Mouse (Mus musculus) intestine, embryonic 16.5 days (tissue): ENCODE data around the gene Ctnnbl1. TPM values are rescaled to one million over a fixed set of nuclear protein-coding genes. Genes with fewer than 3 reads are reported as not detected.

Source experiments
- ATAC-seq: fragments of 200-750 bp; cut with Nextera tagmentation; 2 replicates; pipeline ENCODE4 v1.8.0; 2017; ENCODE audit warnings: moderate TSS enrichment, moderate library complexity
- H3K27ac ChIP-seq: fragments of 300-500 bp; sonication (generic); 2 replicates; pipeline ENCODE4 v1.5.1; 2014; ENCODE audit warnings: mild to moderate bottlenecking, low read length
- H3K27me3 ChIP-seq: fragments of 300-500 bp; sonication (generic); replicated peaks from 2 replicates; pipeline ENCODE4 v1.6.1; 2014; ENCODE audit warnings: low read length, control low read depth, mixed read lengths; ENCODE audit not compliant: control insufficient read depth, insufficient read depth
- H3K36me3 ChIP-seq: fragments of 300-500 bp; sonication (generic); 2 replicates; pipeline ENCODE4 v1.6.1; 2014; ENCODE audit warnings: low read length, control low read depth; ENCODE audit not compliant: control insufficient read depth, insufficient read depth
- H3K4me1 ChIP-seq: fragments of 300-500 bp; sonication (generic); 2 replicates; pipeline ENCODE4 v1.6.1; 2014; ENCODE audit warnings: low read length, control low read depth, mixed read lengths; ENCODE audit not compliant: control insufficient read depth, insufficient read depth
- H3K4me2 ChIP-seq: fragments of 300-500 bp; sonication (generic); 2 replicates; pipeline ENCODE4 v1.6.1; 2014; ENCODE audit warnings: low read depth, low read length, control low read depth
- H3K4me3 ChIP-seq: fragments of 300-500 bp; sonication (generic); 2 replicates; pipeline ENCODE4 v1.5.1; 2014; ENCODE audit warnings: mild to moderate bottlenecking, low read length
- H3K9ac ChIP-seq: fragments of 300-500 bp; sonication (generic); 2 replicates; pipeline ENCODE4 v1.6.1; 2014; ENCODE audit warnings: low read depth, low read length
- H3K9me3 ChIP-seq: fragments of 300-500 bp; sonication (generic); 2 replicates; pipeline ENCODE4 v1.6.1; 2016; ENCODE audit warnings: low read length, control low read depth; ENCODE audit not compliant: control insufficient read depth
- WGBS: fragments of 180-500 bp; shearing (Covaris S2); extraction: QIAGEN DNeasy Blood & Tissue Kit; methylation state at CpG from one replicate; pipeline ENCODE4 v1.1.7; 2014; 5-methylcytosine and 5-hydroxymethylcytosine counted together
- polyA plus RNA-seq: library from polyadenylated mRNA; unstranded; fragments of >200 nt; fragmentation: Nextera tagmentation; extraction: Ambion mirVana; gene quantifications from 2 replicates; pipeline ENCODE4 v1.2.1, GENCODE M21; 2015

The Ctnnbl1 gene
- polyA plus RNA-seq, 1 experiment from 2014 or later: 48.2 TPM

DNA sequence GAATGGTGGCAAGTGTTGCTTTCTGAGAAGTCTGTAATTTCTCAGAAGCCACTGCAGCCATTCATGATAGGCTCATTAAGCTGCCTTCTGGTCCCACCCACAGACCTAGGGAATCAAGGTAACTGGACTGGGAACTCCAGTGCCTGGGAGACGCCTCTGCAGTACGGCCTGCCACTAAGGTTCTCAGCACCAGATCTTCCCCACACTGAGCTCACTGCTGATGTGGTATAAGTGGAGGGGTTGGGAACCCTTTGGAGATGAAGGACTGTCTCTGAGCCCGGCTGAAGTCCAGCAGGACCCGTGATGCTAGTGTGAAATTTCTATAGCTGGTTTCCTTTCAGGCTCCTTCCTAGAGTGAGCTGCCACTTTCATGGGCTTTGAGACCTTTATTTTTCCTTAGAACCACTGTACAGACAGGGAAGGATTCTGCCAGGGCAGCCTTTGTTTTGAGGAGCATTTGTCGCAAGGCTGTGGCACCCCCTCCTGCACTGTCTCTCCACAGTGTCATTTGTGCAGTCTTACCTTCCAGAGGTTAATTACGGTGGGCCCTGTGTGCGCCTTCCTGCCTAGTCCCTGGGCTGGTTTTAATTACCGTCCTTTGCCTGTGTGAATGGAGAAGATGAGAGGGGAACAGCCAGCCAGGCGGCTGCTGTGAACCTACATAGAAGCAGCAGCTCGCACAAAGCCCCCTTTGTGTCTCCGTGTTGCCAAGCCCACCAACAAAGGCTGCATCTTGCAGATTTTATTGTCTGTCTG lies 63.7 kb downstream of the Ctnnbl1 start:
- ATAC-seq: no peak
- H3K9me3 ChIP-seq: no peaks in the 10 kb centered on the region
- no peaks in the 10 kb centered on the region for H3K27me3 ChIP-seq
- H3K4me2 ChIP-seq: no peak overlapping the region
- no peaks in the 10 kb centered on the region for H3K36me3 ChIP-seq
- H3K4me1 ChIP-seq: no peaks in the 10 kb centered on the region
- no peak overlapping the region for H3K4me3 ChIP-seq
- 47% methylated on average over 11 of the region's 11 CpGs for WGBS
- H3K9ac ChIP-seq: no peak overlapping the region
- no peak overlapping the region for H3K27ac ChIP-seq

DNA sequence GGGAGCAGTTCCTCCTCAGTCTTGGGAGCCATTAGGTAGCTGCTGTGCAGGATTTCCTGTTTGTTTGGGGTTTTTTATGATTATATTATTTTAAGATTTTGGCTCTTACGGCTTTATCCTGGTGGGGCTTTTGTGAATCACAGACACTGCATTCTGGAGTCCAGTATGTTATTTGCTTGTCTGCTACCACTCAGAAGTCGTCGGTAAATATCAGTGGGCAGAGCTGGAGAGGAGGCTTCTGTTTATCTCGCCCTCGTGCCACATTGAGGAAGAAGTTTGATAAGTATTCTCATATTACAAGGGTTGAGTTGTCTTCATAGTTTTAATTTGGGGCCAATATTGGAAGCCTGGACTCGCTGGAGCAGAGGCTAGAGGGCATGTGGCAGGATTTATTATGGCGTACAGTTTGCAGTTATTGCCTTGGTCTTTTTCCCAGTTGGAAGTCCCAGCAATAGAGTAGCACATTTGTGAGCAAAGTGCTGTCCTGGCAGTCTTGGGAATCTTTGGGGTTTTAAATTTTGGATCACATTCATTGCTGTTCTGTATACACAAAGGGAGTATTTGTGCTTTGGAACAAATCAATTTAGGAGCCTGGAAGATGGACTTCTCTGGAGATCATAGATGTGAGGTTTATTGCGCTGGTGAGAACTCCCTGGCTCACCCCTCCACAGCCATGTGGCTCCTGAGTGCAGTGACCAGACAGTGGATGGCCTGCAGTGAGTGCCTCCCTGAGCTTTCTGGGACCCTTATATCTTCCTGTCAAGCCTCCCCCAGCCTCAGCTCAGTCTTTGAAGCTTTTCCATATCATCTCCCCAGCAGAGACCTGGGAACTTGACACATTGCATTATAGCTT lies 64.5 kb downstream of the Ctnnbl1 start:
- Histone ChIP-seq H3K4me1 (no peaks in the 10 kb centered on the region), H3K27me3 (no peaks in the 10 kb centered on the region), H3K9ac (no peak overlapping the region), H3K4me2 (no peak overlapping the region), H3K27ac (no peak overlapping the region), H3K4me3 (no peak overlapping the region), H3K9me3 (no peaks in the 10 kb centered on the region), H3K36me3 (no peaks in the 10 kb centered on the region)
- WGBS: 39% methylated on average over 8 of the region's 8 CpGs
- no peak for ATAC-seq

DNA sequence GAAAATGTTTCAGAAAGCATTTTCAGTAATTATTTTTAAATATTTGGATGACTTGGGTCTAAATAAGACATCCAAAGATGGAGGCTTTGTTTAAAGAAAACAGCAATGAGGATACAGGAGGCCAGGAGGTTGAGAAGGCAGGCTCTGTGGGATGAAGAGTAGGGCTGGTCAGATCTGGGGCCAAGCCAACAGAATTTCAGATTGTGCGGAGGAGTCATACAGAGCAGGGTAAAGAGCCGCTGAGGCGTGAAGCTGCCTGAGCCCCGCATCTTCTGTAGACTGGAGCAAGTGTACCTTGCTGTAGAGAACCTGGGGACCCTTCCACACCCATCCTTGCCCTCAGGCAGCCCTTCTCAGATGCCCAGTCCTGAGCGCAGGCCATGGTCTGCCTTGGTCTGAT lies 65.5 kb downstream of the Ctnnbl1 start:
- 78% methylated on average over 5 of the region's 5 CpGs for WGBS

GRCm38 (mm10) chr2:157804388-157804787 lies 67.2 kb downstream of the Ctnnbl1 start:
- Histone ChIP-seq H3K36me3 (no peaks in the 10 kb centered on the region), H3K4me1 (no peaks in the 10 kb centered on the region), H3K4me3 (no peak overlapping the region), H3K4me2 (no peak overlapping the region), H3K9ac (no peak overlapping the region), H3K9me3 (no peaks in the 10 kb centered on the region), H3K27me3 (no peaks in the 10 kb centered on the region), H3K27ac (no peak overlapping the region)
- WGBS: 70% methylated on average over 3 of the region's 3 CpGs
- ATAC-seq: no peak

More for the DNA sequence above, 65.5 kb downstream of the Ctnnbl1 start:
- no peak overlapping the region for H3K9ac ChIP-seq
- H3K9me3 ChIP-seq: no peaks in the 10 kb centered on the region
- no peak overlapping the region for H3K4me2 ChIP-seq
- no peak overlapping the region for H3K4me3 ChIP-seq
- no peaks in the 10 kb centered on the region for H3K36me3 ChIP-seq
- no peak for ATAC-seq
- no peaks in the 10 kb centered on the region for H3K4me1 ChIP-seq
- H3K27ac ChIP-seq: no peak overlapping the region
- no peaks in the 10 kb centered on the region for H3K27me3 ChIP-seq

- H3K4me3 ChIP-seq: no peak overlapping the region
- no peak overlapping the region for H3K9ac ChIP-seq
- no peaks in the 10 kb centered on the region for H3K36me3 ChIP-seq
- H3K27me3 ChIP-seq: no peaks in the 10 kb centered on the region
- H3K9me3 ChIP-seq: no peaks in the 10 kb centered on the region
- no peaks in the 10 kb centered on the region for H3K4me1 ChIP-seq
- H3K4me2 ChIP-seq: no peak overlapping the region
- H3K27ac ChIP-seq: no peak overlapping the region
- ATAC-seq: no peak
- 68% methylated on average over 3 of the region's 3 CpGs for WGBS
Measured at GRCm38 (mm10) chr2:157805091-157805490, 67.9 kb downstream of the Ctnnbl1 start.

DNA sequence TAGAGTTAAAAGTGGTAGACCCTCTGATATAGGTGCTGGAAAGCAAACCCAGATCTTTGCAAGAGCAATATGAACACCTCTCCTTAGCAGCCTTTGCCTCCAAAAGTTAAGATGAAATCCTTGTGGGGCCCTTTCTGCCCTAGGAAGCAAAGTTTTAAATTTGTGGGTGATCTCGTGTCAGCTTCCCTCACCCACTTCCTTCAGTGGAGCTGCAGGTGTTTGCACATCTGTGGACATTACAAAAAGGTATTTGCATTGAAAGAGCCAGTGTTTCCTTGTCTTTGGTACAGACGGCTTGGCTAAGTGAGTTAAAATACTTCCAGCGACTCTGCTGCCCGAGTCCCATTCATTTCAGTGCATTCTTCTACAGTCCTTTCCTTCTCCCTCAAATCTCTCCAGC lies 69.9 kb downstream of the Ctnnbl1 start:
- H3K27me3 ChIP-seq: no peaks in the 10 kb centered on the region
- no peak overlapping the region for H3K4me3 ChIP-seq
- H3K9me3 ChIP-seq: no peaks in the 10 kb centered on the region
- H3K36me3 ChIP-seq: no peaks in the 10 kb centered on the region
- no peak overlapping the region for H3K9ac ChIP-seq
- 75% methylated on average over 4 of the region's 4 CpGs for WGBS
- no peak for ATAC-seq
- no peak overlapping the region for H3K27ac ChIP-seq
- no peaks in the 10 kb centered on the region for H3K4me1 ChIP-seq
- no peak overlapping the region for H3K4me2 ChIP-seq

DNA sequence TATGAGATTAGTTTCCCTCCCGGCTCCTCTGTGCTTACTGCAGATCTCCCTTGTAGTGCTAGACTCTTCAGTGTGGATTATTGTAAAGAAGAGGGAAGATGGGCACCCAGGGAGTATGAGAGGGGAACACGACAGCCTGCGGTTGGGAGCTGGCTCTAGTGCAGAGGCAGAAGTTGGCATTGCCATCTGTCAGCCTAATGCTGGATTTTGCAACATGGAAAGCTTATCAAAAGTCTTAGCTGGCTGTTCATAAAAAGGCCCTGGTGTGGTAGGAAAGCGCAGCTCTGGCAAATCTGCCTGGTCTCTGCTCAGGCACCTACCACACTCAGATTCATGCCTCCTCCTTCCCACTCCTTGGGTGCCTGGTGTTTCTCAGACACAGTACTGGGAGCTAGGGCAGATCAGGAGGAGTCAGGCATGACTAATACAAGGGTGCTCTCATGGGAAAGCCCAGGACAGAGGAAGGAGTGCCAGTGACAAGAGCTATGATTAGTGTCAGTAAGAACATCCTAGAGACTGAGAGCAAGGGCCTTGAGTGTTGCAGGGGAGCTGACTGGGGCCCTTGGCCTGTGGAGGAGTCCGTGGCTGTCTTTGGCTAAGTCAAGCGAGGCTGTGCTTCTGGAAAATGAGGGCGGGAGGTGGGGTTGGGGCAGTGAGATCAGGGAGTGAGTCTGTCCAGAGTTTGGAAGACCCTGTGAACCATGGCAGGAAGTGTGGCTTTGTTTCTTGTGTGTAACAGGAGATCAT lies 70.6 kb downstream of the Ctnnbl1 start:
- ATAC-seq: no peak
- no peak overlapping the region for H3K4me2 ChIP-seq
- H3K36me3 ChIP-seq: no peaks in the 10 kb centered on the region
- WGBS: 69% methylated on average over 7 of the region's 7 CpGs
- H3K9me3 ChIP-seq: no peaks in the 10 kb centered on the region
- H3K9ac ChIP-seq: no peak overlapping the region
- H3K4me1 ChIP-seq: no peaks in the 10 kb centered on the region
- H3K27me3 ChIP-seq: no peaks in the 10 kb centered on the region
- H3K27ac ChIP-seq: no peak overlapping the region
- H3K4me3 ChIP-seq: no peak overlapping the region

DNA sequence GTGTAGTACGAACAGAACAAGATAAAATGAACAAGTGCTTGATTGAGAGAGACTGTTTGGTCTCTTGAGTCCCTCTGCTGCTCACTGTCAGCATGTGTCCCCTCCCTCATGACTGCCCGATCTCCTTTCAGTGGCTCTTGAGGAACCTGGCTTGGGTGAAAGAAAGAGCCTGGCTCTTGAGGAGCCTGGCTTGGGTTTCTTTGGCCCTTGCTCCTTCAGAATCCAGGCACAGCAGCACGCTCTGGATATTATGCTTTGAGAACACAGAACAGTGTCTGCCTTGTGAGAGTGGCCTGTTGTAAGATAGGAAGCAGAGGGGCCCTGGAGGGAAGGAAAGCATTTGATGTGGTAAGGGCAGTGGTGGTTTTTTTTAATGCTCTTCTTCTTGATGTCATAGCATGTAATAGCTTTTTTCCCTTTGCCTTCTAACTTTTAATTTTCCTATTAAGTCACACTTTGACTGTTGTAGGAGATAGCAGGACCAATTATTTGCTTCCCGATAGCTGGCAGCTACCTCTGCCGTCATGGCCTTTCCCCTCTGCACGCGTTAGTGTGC lies 71.2 kb downstream of the Ctnnbl1 start:
- WGBS: 73% methylated on average over 7 of the region's 7 CpGs
- no peak for ATAC-seq
- no peak overlapping the region for H3K9ac ChIP-seq
- H3K4me2 ChIP-seq: no peak overlapping the region
- no peaks in the 10 kb centered on the region for H3K36me3 ChIP-seq
- H3K4me3 ChIP-seq: no peak overlapping the region
- no peaks in the 10 kb centered on the region for H3K27me3 ChIP-seq
- H3K4me1 ChIP-seq: no peaks in the 10 kb centered on the region
- H3K9me3 ChIP-seq: no peaks in the 10 kb centered on the region
- H3K27ac ChIP-seq: no peak overlapping the region

DNA sequence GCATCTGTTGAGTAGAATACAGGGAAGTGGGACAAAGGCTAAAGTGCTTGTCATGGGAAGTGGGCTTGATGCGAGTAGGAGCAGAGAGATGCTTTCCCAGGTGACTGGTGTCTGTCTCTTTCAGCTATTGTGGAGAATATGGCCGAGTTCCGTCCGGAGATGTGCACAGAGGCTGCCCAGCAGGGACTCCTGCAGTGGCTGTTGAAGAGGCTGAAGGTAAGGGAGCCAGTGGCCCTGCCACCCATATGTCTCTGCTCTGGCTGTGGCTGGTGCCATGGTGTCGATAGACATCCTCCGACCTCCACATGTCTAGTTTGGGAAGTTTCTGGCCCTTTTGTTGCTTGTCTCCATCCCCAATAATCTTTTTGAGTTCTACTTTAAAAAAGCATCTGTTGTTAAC lies 72.1 kb downstream of the Ctnnbl1 start:
- Histone ChIP-seq H3K9ac (no peak overlapping the region), H3K27me3 (no peaks in the 10 kb centered on the region), H3K36me3 (no peaks in the 10 kb centered on the region), H3K4me3 (no peak overlapping the region), H3K27ac (no peak overlapping the region), H3K4me1 (no peaks in the 10 kb centered on the region), H3K9me3 (no peaks in the 10 kb centered on the region), H3K4me2 (no peak overlapping the region)
- ATAC-seq: no peak
- WGBS: 86% methylated on average over 6 of the region's 6 CpGs
